Mouse (Mus musculus) intestine, embryonic 14.5 days (tissue): ENCODE measurements around the gene Rxylt1. TPM values are rescaled to one million over a fixed set of nuclear protein-coding genes. Genes with fewer than 3 reads are reported as not detected.

ENCODE experiments used
- ATAC-seq: fragments of 200-750 bp; cut with Nextera tagmentation; replicated peaks from 2 replicates; pipeline ENCODE4 v1.8.0; 2017; ENCODE audit warnings: low read depth, moderate number of reproducible peaks, moderate TSS enrichment, moderate library complexity; ENCODE audit not compliant: low FRiP score, low TSS enrichment
- DNase-seq: peaks from one replicate; pipeline ENCODE4 v3.0.0-alpha.2; 2018; ENCODE audit warnings: low spot score
- H3K27ac ChIP-seq: fragments of 300-500 bp; sonication (generic); 2 replicates; pipeline ENCODE4 v1.5.1; 2014; ENCODE audit warnings: low read depth, mild to moderate bottlenecking, control low read depth
- H3K27me3 ChIP-seq: fragments of 300-500 bp; sonication (generic); replicated peaks from 2 replicates; pipeline ENCODE4 v1.6.1; 2014; ENCODE audit warnings: low read length, control low read depth; ENCODE audit not compliant: control insufficient read depth, insufficient read depth
- H3K36me3 ChIP-seq: fragments of 300-500 bp; sonication (generic); 2 replicates; pipeline ENCODE4 v1.6.1; 2014; ENCODE audit warnings: low read length, control low read depth; ENCODE audit not compliant: control insufficient read depth, insufficient read depth
- H3K4me1 ChIP-seq: fragments of 300-500 bp; sonication (generic); replicated peaks from 2 replicates; pipeline ENCODE4 v1.6.1; 2014; ENCODE audit warnings: low read length, control low read depth, mixed read lengths; ENCODE audit not compliant: control insufficient read depth, insufficient read depth
- H3K4me2 ChIP-seq: fragments of 300-500 bp; sonication (generic); 2 replicates; pipeline ENCODE4 v1.6.1; 2014; ENCODE audit warnings: low read length
- H3K4me3 ChIP-seq: fragments of 300-500 bp; sonication (generic); 2 replicates; pipeline ENCODE4 v1.5.1; 2014; ENCODE audit warnings: low read depth, low read length, control low read depth, mixed read lengths
- H3K9ac ChIP-seq: fragments of 300-500 bp; sonication (generic); 2 replicates; pipeline ENCODE4 v1.6.1; 2014; ENCODE audit warnings: mild to moderate bottlenecking, low read length
- H3K9me3 ChIP-seq: fragments of 300-500 bp; sonication (generic); 2 replicates; pipeline ENCODE4 v1.6.1; 2016; ENCODE audit warnings: low read length, control low read depth; ENCODE audit not compliant: control insufficient read depth
- WGBS: fragments of 180-500 bp; shearing (Covaris S2); extraction: QIAGEN DNeasy Blood & Tissue Kit; methylation state at CpG from one replicate; pipeline ENCODE4 v1.1.7; 2014; 5-methylcytosine and 5-hydroxymethylcytosine counted together
- polyA plus RNA-seq: library from polyadenylated mRNA; unstranded; fragments of >200 nt; fragmentation: Nextera tagmentation; extraction: Ambion mirVana; gene quantifications from 2 replicates; pipeline ENCODE4 v1.2.1, GENCODE M21; 2014

Rxylt1 gene
- polyA plus RNA-seq = 66.1 and 67.6 TPM in 2 replicates

GRCm38 (mm10) chr10:122096980-122097844 lies at the start of gene Rxylt1:
TSS of gene Rxylt1 (minus strand) at chr10:122097371.
- H3K36me3 ChIP-seq = peaks cover 12% of the 10 kb centered on the region
- H3K4me3 ChIP-seq = peak within 1 kb of the TSS; percentile 60
- peak; percentile 95 for DNase-seq
- H3K4me1 ChIP-seq = peaks cover 13% of the 10 kb centered on the region
- peak within 1 kb of the TSS; percentile 67 for H3K4me2 ChIP-seq
- no peaks in the 10 kb centered on the region for H3K9me3 ChIP-seq
- under 1% methylated on average over 38 of the region's 48 CpGs for WGBS
- peak; percentile 98 for ATAC-seq
- peak within 1 kb of the TSS; percentile 94 for H3K27ac ChIP-seq
- no peaks in the 10 kb centered on the region for H3K27me3 ChIP-seq
- H3K9ac ChIP-seq = peak within 1 kb of the TSS; percentile 88

GRCm38 (mm10) chr10:122121290-122121970 lies 24.3 kb upstream of the Rxylt1 start:
- Histone ChIP-seq H3K4me2 (no peak overlapping the region), H3K4me1 (0 out of 2 replicates have a peak, but pooled peaks cover 3% of the 10 kb centered on the region), H3K9ac (no peak overlapping the region), H3K9me3 (no peaks in the 10 kb centered on the region), H3K36me3 (no peaks in the 10 kb centered on the region), H3K27ac (no peak overlapping the region), H3K4me3 (no peak overlapping the region), H3K27me3 (no peaks in the 10 kb centered on the region)
- WGBS = 91% methylated on average over 21 of the region's 21 CpGs
- ATAC-seq (no peak), DNase-seq (no peak)

- no peak overlapping the region for H3K9ac ChIP-seq
- H3K36me3 ChIP-seq = no peaks in the 10 kb centered on the region
- no peak overlapping the region for H3K4me2 ChIP-seq
- 0 out of 2 replicates have a peak, but pooled peaks cover 3% of the 10 kb centered on the region for H3K4me1 ChIP-seq
- ATAC-seq (no peak), DNase-seq (no peak)
- H3K9me3 ChIP-seq = no peaks in the 10 kb centered on the region
- H3K27ac ChIP-seq = no peak overlapping the region
- no peak overlapping the region for H3K4me3 ChIP-seq
- H3K27me3 ChIP-seq = no peaks in the 10 kb centered on the region
- WGBS = 68% methylated on average over 16 of the region's 16 CpGs
Observed at GRCm38 (mm10) chr10:122120500-122121289, 23.5 kb upstream of the Rxylt1 start.

GRCm38 (mm10) chr10:122119451-122119850 lies 22.3 kb upstream of the Rxylt1 start:
- no peaks in the 10 kb centered on the region for H3K36me3 ChIP-seq
- H3K4me1 ChIP-seq = 0 out of 2 replicates have a peak, but pooled peaks cover 3% of the 10 kb centered on the region
- H3K27ac ChIP-seq = no peak overlapping the region
- no peaks in the 10 kb centered on the region for H3K27me3 ChIP-seq
- WGBS = 78% methylated on average over 6 of the region's 6 CpGs
- ATAC-seq = no peak
- no peak overlapping the region for H3K4me2 ChIP-seq
- H3K4me3 ChIP-seq = no peak overlapping the region
- no peaks in the 10 kb centered on the region for H3K9me3 ChIP-seq
- DNase-seq = no peak
- no peak overlapping the region for H3K9ac ChIP-seq

- Histone ChIP-seq H3K27me3 (no peaks in the 10 kb centered on the region), H3K9ac (no peak overlapping the region), H3K27ac (no peak overlapping the region), H3K4me1 (0 out of 2 replicates have a peak, but pooled peaks cover 3% of the 10 kb centered on the region), H3K36me3 (no peaks in the 10 kb centered on the region), H3K9me3 (no peaks in the 10 kb centered on the region), H3K4me3 (no peak overlapping the region), H3K4me2 (no peak overlapping the region)
- no peak for ATAC-seq
- DNase-seq = no peak
- 78% methylated on average over 11 of the region's 11 CpGs for WGBS
Observed at GRCm38 (mm10) chr10:122116636-122117035, 19.5 kb upstream of the Rxylt1 start.

GRCm38 (mm10) chr10:122106633-122107028 lies 9.5 kb upstream of the Rxylt1 start:
- Histone ChIP-seq H3K27ac (no peak overlapping the region), H3K4me3 (no peak overlapping the region), H3K27me3 (0 out of 2 replicates have a peak, but pooled peaks cover 3% of the 10 kb centered on the region), H3K9me3 (no peaks in the 10 kb centered on the region), H3K4me2 (no peak overlapping the region), H3K36me3 (no peaks in the 10 kb centered on the region), H3K9ac (no peak overlapping the region), H3K4me1 (no peaks in the 10 kb centered on the region)
- 70% methylated on average over 3 of the region's 3 CpGs for WGBS
- DNase-seq (no peak), ATAC-seq (no peak)

GRCm38 (mm10) chr10:122105889-122106632 lies 8.9 kb upstream of the Rxylt1 start:
- H3K9ac ChIP-seq = no peak overlapping the region
- H3K36me3 ChIP-seq = no peaks in the 10 kb centered on the region
- H3K27me3 ChIP-seq = 0 out of 2 replicates have a peak, but pooled peaks cover 3% of the 10 kb centered on the region
- H3K9me3 ChIP-seq = no peaks in the 10 kb centered on the region
- WGBS = 62% methylated on average over 10 of the region's 10 CpGs
- H3K4me3 ChIP-seq = no peak overlapping the region
- H3K4me1 ChIP-seq = no peaks in the 10 kb centered on the region
- ATAC-seq (no peak), DNase-seq (no peak)
- no peak overlapping the region for H3K4me2 ChIP-seq
- H3K27ac ChIP-seq = no peak overlapping the region
